8 mouse cellular contexts compared by ENCODE assay signal in the genomic region with DNA sequence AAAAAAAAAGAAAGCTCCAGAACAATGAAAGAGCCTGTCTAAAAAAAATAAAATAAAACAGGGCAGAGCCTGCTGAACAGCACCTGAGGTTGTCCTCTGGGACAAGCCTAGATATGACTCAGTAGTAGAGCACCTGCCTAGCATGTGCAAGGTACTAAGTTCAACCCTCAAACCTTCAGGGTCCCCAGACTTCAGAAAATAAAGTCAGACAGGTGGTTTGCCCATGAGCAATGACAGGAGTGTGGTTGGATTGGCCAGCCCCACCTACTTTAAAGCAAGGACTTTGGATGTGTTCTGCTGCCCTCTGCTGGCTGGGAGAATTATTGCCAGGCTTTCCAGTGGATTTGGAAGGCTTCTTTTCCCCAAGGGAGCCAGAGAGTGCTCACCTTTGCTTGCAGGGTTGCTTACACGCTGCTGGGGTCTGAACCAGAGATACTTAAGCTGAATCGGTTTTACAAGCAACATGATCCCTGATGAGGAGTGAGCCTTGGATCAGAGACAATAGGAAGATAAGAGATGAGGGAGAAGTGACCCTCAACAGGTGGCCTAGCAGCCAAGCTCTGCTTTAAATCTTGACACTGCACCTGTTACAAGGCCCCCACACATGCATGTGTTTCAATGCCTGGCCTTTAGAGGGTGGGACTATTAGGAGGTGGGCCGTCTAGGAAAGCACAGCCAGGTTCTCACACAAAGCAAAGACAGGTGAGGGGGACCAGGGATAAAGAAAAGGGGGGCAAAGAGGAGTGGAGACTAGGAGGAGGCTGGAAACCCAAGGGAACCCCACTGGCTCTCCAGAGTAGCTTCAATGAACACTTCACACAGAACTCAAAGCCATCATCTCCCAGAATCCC. TPM values are rescaled to one million over a fixed set of nuclear protein-coding genes. Genes with fewer than 3 reads are reported as not detected.
DNase-seq lines count a peak whose midpoint lies in the region; ATAC-seq and TF ChIP-seq lines count a peak whose summit lies in the region.

No protein-coding gene starts in this region.

- peak; percentile 90 for TF ChIP-seq CTCF in hindbrain, postnatal 0 days (IDR thresholded peaks at IDR 0.05; ENCODE audit: low read depth)

- H3K4me1 ChIP-seq in hindbrain, postnatal 0 days (ENCODE audit: insufficient read depth, low read length): no peaks in the 10 kb centered on the region

- H3K4me2 ChIP-seq in hindbrain, postnatal 0 days (ENCODE audit: low read depth, low read length): no peak overlapping the region

- DNase-seq in adipocyte (ENCODE audit: low spot score): peak; percentile 85
- DNase-seq in cerebellum, postnatal 25 days: peak; percentile 88 to 90
- DNase-seq in frontal cortex, postnatal 36 days (ENCODE audit: low spot score in 2 of 2): peak; percentile 74 to 84
- DNase-seq in hindbrain, postnatal 0 days (ENCODE audit: low spot score): peak; percentile 92
- peak; percentile 78 to 80 for DNase-seq in layer of hippocampus, postnatal 36 days
- peak; percentile 68 for DNase-seq in right cerebral cortex, postnatal 25 days
- DNase-seq in urinary bladder, postnatal 36 days (ENCODE audit: low spot score in 2 of 2): peak; percentile 69 to 70

- H3K9ac ChIP-seq in hindbrain, postnatal 0 days (replicated peaks; ENCODE audit: low read length): no peak overlapping the region

- no peaks in the 10 kb centered on the region for H3K9me3 ChIP-seq in hindbrain, postnatal 0 days (ENCODE audit: low read length)

- 11% methylated on average over 3 of the region's 3 CpGs for WGBS in hindbrain, postnatal 0 days

- no peaks in the 10 kb centered on the region for H3K27me3 ChIP-seq in hindbrain, postnatal 0 days (ENCODE audit: insufficient read depth, low read length)

- ATAC-seq in hindbrain, postnatal 0 days: peak; percentile 68
- ATAC-seq in megakaryocyte progenitor cell, adult 5-6 weeks (replicated peaks; ENCODE audit: poor library complexity): peak; percentile 98

- no peaks in the 10 kb centered on the region for H3K36me3 ChIP-seq in hindbrain, postnatal 0 days (ENCODE audit: insufficient read depth, low read length)

- no peak overlapping the region for H3K4me3 ChIP-seq in hindbrain, postnatal 0 days (ENCODE audit: low read length)

- no peak overlapping the region for H3K27ac ChIP-seq in hindbrain, postnatal 0 days

RNA-seq across cellular contexts. Expression of gene Thnsl2, which starts 19.0 kb away (rescaled TPM):
- 4.9 and 10.2 TPM in 2 replicates for total RNA-seq in hindbrain, postnatal 0 days (2014; rRNA removed)
- 6.6 and 6.8 TPM in 2 replicates for polyA plus RNA-seq in hindbrain, postnatal 0 days (2015; fragmentation: Nextera tagmentation; extraction: Ambion mirVana)
- total RNA-seq in layer of hippocampus, postnatal 36 days (2021): 1 to 10 TPM; 3.1 to 3.7 TPM
- 0.98 and 1.2 TPM in 2 replicates for total RNA-seq in megakaryocyte progenitor cell, adult 5-6 weeks (2015)
- total RNA-seq in megakaryocyte progenitor cell, adult 5-6 weeks (2017): 0.47 and 1.3 TPM in 2 replicates
